Mouse (Mus musculus) erythroblast, embryonic 14.5 days (primary cell): Measurements from ENCODE around the gene Slitrk3. TPM values are rescaled to one million over a fixed set of nuclear protein-coding genes. Genes with fewer than 3 reads are reported as not detected.
"Not testable (repeated sequence)": the region's sequence is repeated elsewhere in the genome, so short reads cannot be mapped to it uniquely, and the experiment has no call there.

Experiments
- H3K27me3 ChIP-seq: 2 replicates; pipeline ENCODE4 v1.6.1; 2012; ENCODE audit warnings: inconsistent platforms; ENCODE audit not compliant: control insufficient read depth
- H3K36me3 ChIP-seq: 2 replicates; pipeline ENCODE4 v1.6.1; 2012; ENCODE audit warnings: mild to moderate bottlenecking, inconsistent platforms; ENCODE audit not compliant: control insufficient read depth
- H3K4me1 ChIP-seq: 2 replicates; pipeline ENCODE4 v1.6.1; 2012; ENCODE audit warnings: inconsistent platforms; ENCODE audit not compliant: control insufficient read depth
- H3K4me3 ChIP-seq: replicated peaks from 2 replicates; pipeline ENCODE3; 2012; ENCODE audit warnings: moderate library complexity, mild to moderate bottlenecking, inconsistent platforms
- H3K9me3 ChIP-seq: 2 replicates; pipeline ENCODE4 v1.6.1; 2012; ENCODE audit warnings: low read length, inconsistent platforms, mixed read lengths; ENCODE audit not compliant: control insufficient read depth
- GATA1 ChIP-seq: IDR thresholded peaks from 2 replicates; pipeline ENCODE4 v1.6.1; 2012; ENCODE audit warnings: low read length, inconsistent platforms, mixed read lengths
- TAL1 ChIP-seq: IDR thresholded peaks from 3 replicates; pipeline ENCODE4 v1.6.1; 2012; ENCODE audit warnings: low read length, inconsistent platforms, mixed read lengths
- polyA plus RNA-seq: library from polyadenylated mRNA; stranded (reverse); fragments of >175 nt; gene quantifications from 2 replicates; pipeline ENCODE4 v1.2.3, GENCODE M21; 2012

The Slitrk3 gene
- polyA plus RNA-seq, result not detected in 2 replicates

GRCm38 (mm10) chr3:73057197-73057811, at the start of gene Slitrk3:
TSS of gene Slitrk3 (minus strand) at chr3:73057803.
- no peaks in the 10 kb centered on the region for H3K36me3 ChIP-seq
- H3K4me3 ChIP-seq, result no peak within 1 kb of the TSS
- no peaks in the 10 kb centered on the region for H3K4me1 ChIP-seq
- H3K27me3 ChIP-seq, result peaks cover 40% of the 10 kb centered on the region
- no peaks in the 10 kb centered on the region for H3K9me3 ChIP-seq
- TF ChIP-seq TAL1 (no peak), GATA1 (no peak)

DNA sequence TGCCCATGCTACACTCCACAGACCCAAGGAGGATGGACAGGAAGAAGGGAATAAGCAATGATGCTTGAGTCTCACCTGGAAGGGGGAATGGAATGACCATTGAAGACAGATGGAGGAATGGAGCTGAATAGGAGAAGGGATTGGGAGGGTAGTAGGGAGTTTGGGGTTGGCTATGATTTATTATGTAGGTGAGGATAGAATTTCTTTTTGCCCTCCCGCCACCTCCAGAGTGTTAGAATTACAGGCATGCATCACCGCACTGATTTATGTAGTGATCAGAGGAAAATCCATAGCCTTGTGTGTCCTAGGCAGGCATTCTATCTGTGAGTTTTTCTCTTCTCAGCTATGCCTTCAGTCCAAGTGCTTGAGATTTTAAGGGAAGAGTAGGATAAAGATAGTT, 36.8 kb upstream of the Slitrk3 start:
- not testable (repeated sequence) for H3K27me3 ChIP-seq, H3K4me3 ChIP-seq, H3K4me1 ChIP-seq, H3K36me3 ChIP-seq, H3K9me3 ChIP-seq

- Histone ChIP-seq H3K36me3 (no peaks in the 10 kb centered on the region), H3K4me1 (no peaks in the 10 kb centered on the region), H3K9me3 (no peaks in the 10 kb centered on the region), H3K27me3 (no peaks in the 10 kb centered on the region), H3K4me3 (no peak overlapping the region)
- TF ChIP-seq TAL1 (no peak), GATA1 (no peak)
These were observed 27.0 kb upstream of the Slitrk3 start for GRCm38 (mm10) chr3:73084620-73085019.

DNA sequence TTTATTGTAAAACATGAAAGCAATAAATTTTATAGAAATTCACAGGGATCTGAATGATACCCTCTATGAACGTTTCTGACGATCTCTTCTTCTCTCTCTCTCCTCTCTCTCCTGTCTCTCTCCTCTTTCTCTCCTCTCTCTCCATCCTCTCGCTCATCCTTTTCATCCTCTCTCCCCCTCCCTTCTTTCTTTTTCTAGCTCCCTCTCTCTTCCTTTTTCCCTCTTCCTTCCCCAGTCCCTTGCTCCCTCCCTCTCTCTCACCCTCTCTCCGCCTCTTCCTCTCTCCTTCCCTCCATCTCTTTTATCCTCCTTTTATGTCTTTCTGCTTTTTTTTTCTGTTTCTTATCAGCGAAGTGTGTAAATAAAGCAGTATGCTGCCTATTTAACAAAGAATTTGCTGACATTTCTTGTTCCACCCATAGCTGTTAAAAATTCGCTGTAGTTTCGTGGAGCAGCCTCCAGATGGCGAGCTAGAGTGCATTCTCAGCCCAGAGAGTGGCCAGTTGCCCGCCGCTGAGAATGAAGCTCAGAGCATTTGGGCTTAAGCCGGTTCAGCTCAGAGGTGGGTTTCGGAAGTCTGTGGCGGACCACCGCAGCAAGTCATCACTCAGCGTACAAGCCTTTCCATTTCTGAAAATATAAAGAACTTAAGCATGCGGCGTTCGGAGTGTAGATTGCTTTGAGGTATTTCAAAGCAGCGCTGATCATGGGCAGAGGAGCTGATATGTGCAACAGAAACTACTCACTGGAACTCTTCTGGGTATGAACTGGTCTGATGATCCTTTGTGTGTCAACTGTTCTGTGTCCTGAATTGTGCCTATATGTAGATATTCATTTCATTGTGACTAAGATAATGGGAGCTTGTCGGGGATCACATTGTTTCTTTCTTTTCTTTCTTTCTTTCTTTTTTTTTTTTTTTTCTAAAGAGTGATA, 8.5 kb upstream of the Slitrk3 start:
- Histone ChIP-seq H3K4me1 (no peaks in the 10 kb centered on the region), H3K27me3 (no peaks in the 10 kb centered on the region), H3K9me3 (no peaks in the 10 kb centered on the region), H3K36me3 (no peaks in the 10 kb centered on the region), H3K4me3 (no peak overlapping the region)
- TF ChIP-seq TAL1 (no peak), GATA1 (no peak)

DNA sequence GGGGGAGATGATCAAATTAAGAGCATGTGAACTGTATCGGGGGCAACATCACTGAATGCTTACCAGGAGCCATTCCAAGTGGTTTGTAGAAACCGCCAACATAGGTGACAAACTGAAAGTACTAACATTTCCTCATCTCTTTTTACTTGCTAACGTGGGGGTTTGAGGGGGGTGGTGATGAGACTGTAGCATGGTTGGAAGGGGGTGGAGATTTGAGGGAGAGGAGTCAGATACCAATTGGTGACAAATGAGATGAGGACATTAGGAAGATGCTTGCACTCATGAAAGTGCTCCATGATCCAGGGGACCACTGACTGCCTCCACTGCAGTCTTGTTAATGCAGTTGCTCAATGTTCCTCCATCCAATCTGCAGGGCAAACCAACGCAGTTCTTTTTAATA, 587 bp upstream of the Slitrk3 start:
- no peak overlapping the region for H3K4me3 ChIP-seq
- no peaks in the 10 kb centered on the region for H3K9me3 ChIP-seq
- no peaks in the 10 kb centered on the region for H3K36me3 ChIP-seq
- TF ChIP-seq TAL1 (no peak), GATA1 (no peak)
- H3K27me3 ChIP-seq, result peaks cover 38% of the 10 kb centered on the region
- H3K4me1 ChIP-seq, result no peaks in the 10 kb centered on the region

- Histone ChIP-seq H3K36me3 (no peaks in the 10 kb centered on the region), H3K4me1 (no peaks in the 10 kb centered on the region), H3K27me3 (peaks cover 40% of the 10 kb centered on the region), H3K4me3 (no peak overlapping the region), H3K9me3 (no peaks in the 10 kb centered on the region)
- no peak for TF ChIP-seq GATA1
- TF ChIP-seq TAL1, result no peak
These were observed 959 bp downstream of the Slitrk3 start for GRCm38 (mm10) chr3:73056492-73057196.

- no peaks in the 10 kb centered on the region for H3K36me3 ChIP-seq
- H3K4me3 ChIP-seq, result no peak overlapping the region
- no peaks in the 10 kb centered on the region for H3K4me1 ChIP-seq
- TF ChIP-seq GATA1 (no peak), TAL1 (no peak)
- H3K9me3 ChIP-seq, result no peaks in the 10 kb centered on the region
- peaks cover 40% of the 10 kb centered on the region for H3K27me3 ChIP-seq
These were observed 1.6 kb downstream of the Slitrk3 start for GRCm38 (mm10) chr3:73056044-73056438.

- H3K36me3 ChIP-seq, result no peaks in the 10 kb centered on the region
- H3K4me1 ChIP-seq, result no peaks in the 10 kb centered on the region
- no peaks in the 10 kb centered on the region for H3K9me3 ChIP-seq
- peaks cover 40% of the 10 kb centered on the region for H3K27me3 ChIP-seq
- no peak for TF ChIP-seq TAL1
- TF ChIP-seq GATA1, result no peak
- no peak overlapping the region for H3K4me3 ChIP-seq
These were observed 2.1 kb downstream of the Slitrk3 start for GRCm38 (mm10) chr3:73055399-73056043.

- H3K36me3 ChIP-seq, result no peaks in the 10 kb centered on the region
- no peaks in the 10 kb centered on the region for H3K4me1 ChIP-seq
- H3K9me3 ChIP-seq, result no peaks in the 10 kb centered on the region
- no peak for TF ChIP-seq GATA1
- no peak for TF ChIP-seq TAL1
- H3K4me3 ChIP-seq, result no peak overlapping the region
- peaks cover 40% of the 10 kb centered on the region for H3K27me3 ChIP-seq
These were observed 4.1 kb downstream of the Slitrk3 start for GRCm38 (mm10) chr3:73053451-73053931.
